22 mouse cellular contexts compared by ENCODE assay signal in the genomic region with DNA sequence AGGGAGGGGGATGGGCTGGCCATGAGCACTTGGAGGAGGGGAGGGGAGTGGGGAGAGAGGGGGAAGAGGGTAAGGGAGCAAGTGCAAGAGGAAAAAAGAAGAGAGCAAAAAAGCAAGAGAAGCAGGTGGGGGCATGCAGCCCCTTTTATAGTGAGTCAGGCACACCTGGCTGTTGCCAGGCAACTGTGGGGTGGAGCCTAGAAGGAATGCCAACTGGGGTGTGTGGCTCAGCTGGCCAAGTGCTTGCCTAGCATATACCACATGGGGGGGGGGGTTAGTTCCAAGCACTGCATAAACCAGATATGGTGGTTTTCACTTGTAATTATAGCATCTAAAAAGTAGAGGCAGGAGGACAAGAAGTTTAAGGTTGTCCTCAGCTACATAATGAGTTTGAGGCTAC.
DNase-seq lines count a peak whose midpoint lies in the region; ATAC-seq and TF ChIP-seq lines count a peak whose summit lies in the region.
"Had no signal": no experiment of that assay in that cellular context is flagged by ENCODE, and none has a peak within 500 bp of the region (broad histone marks: within the 10 kb centered on the region; RNA-seq: fewer than 3 reads in every experiment).

No protein-coding gene starts in this region.

- H3K9ac ChIP-seq in lung, embryonic 14.5 days: no peak overlapping the region
- no peak overlapping the region for H3K9ac ChIP-seq in stomach, embryonic 14.5 days (replicated peaks; ENCODE audit: low read depth, low read length)
- H3K9ac ChIP-seq: forebrain, postnatal 0 days; liver, embryonic 12.5 days had no signal

- no peaks in the 10 kb centered on the region for H3K9me3 ChIP-seq in lung, embryonic 14.5 days (ENCODE audit: low read depth, low read length)
- no peaks in the 10 kb centered on the region for H3K9me3 ChIP-seq in stomach, embryonic 14.5 days (ENCODE audit: control insufficient read depth, low read depth, low read length)
- H3K9me3 ChIP-seq: forebrain, embryonic 10.5 days; heart, embryonic 10.5 days; hindbrain, embryonic 10.5 days; liver, embryonic 12.5 days had no signal

- no peaks in the 10 kb centered on the region for H3K4me1 ChIP-seq in lung, embryonic 14.5 days (ENCODE audit: insufficient read depth)
- H3K4me1 ChIP-seq in stomach, embryonic 14.5 days (ENCODE audit: control insufficient read depth, insufficient read depth, low read length): no peaks in the 10 kb centered on the region
- H3K4me1 ChIP-seq: liver, embryonic 12.5 days had no signal

- no peak overlapping the region for H3K4me3 ChIP-seq in lung, embryonic 14.5 days (ENCODE audit: low read depth, low read length)
- H3K4me3 ChIP-seq in stomach, embryonic 14.5 days (ENCODE audit: low read depth, low read length): no peak overlapping the region
- H3K4me3 ChIP-seq: forebrain, embryonic 10.5 days; heart, embryonic 10.5 days; hindbrain, embryonic 10.5 days; liver, embryonic 12.5 days had no signal

- TF ChIP-seq CTCF in lung, embryonic 14.5 days (IDR thresholded peaks at IDR 0.05; ENCODE audit: low read depth): no peak

- peak; percentile 43 for DNase-seq in lung, embryonic 14.5 days
- no peak for DNase-seq in lung, postnatal 10 days
- DNase-seq in R1 (ENCODE audit: low read depth, low spot score): peak; percentile 58
- peak; percentile 64 for DNase-seq in thymus, postnatal 25 days
- DNase-seq in left cerebral cortex, adult 11 months (ENCODE audit: low spot score): no peak
- DNase-seq in cerebellum, adult 11-12 months: no peak
- DNase-seq: adrenal gland, adult 2 months; B cell, adult 2 months; cerebellum, postnatal 10 days; gastrocnemius, postnatal 36 days; kidney, adult 18-20 months; layer of hippocampus, postnatal 36 days; lung, postnatal 36 days; right cerebral cortex, adult 18-20 months had no signal

- ATAC-seq in lung, embryonic 14.5 days (ENCODE audit: insufficient read depth): peak; percentile 85
- ATAC-seq in stomach, embryonic 14.5 days (ENCODE audit: insufficient number of reproducible peaks, insufficient read depth, low FRiP score, low read depth): peak; percentile 67; the same call in 1 of the 2 replicates
- ATAC-seq: liver, embryonic 12.5 days; midbrain, embryonic 16.5 days had no signal

- H3K4me2 ChIP-seq in lung, embryonic 14.5 days: no peak overlapping the region
- no peak overlapping the region for H3K4me2 ChIP-seq in stomach, embryonic 14.5 days (replicated peaks; ENCODE audit: low read depth, low read length)
- H3K4me2 ChIP-seq: liver, embryonic 12.5 days had no signal

- H3K36me3 ChIP-seq in lung, embryonic 14.5 days (ENCODE audit: insufficient read depth): no peaks in the 10 kb centered on the region
- no peaks in the 10 kb centered on the region for H3K36me3 ChIP-seq in stomach, embryonic 14.5 days (ENCODE audit: control insufficient read depth, insufficient read depth, low read length)
- H3K36me3 ChIP-seq: forebrain, embryonic 10.5 days; heart, embryonic 10.5 days; hindbrain, embryonic 10.5 days; liver, embryonic 12.5 days had no signal

- no peaks in the 10 kb centered on the region for H3K27me3 ChIP-seq in lung, embryonic 14.5 days (ENCODE audit: insufficient read depth, low read length)
- H3K27me3 ChIP-seq in stomach, embryonic 14.5 days (ENCODE audit: control insufficient read depth, insufficient read depth, low read length): no peaks in the 10 kb centered on the region
- H3K27me3 ChIP-seq: liver, embryonic 12.5 days had no signal

- H3K27ac ChIP-seq in lung, embryonic 14.5 days (ENCODE audit: low read depth): no peak overlapping the region
- H3K27ac ChIP-seq in stomach, embryonic 14.5 days (ENCODE audit: low read length): no peak overlapping the region
- H3K27ac ChIP-seq: forebrain, embryonic 10.5 days; heart, embryonic 10.5 days; hindbrain, embryonic 10.5 days; kidney, postnatal 0 days; liver, embryonic 12.5 days had no signal

Comparison
In these comparisons a context has a peak if more than half of its experiments do, and no peak if none do; other contexts are left out.
1. DNase-seq: peak in lung, embryonic 14.5 days (single experiment), R1 (single experiment) and thymus, postnatal 25 days (single experiment); none in lung, postnatal 10 days (single experiment), left cerebral cortex, adult 11 months (single experiment) and cerebellum, adult 11-12 months (single experiment).